Mouse (Mus musculus): ENCODE measurements around the gene Armc3.

GRCm38 (mm10) chr2:19260399-19260798 lies 61.3 kb downstream of the Armc3 start:
- TF ChIP-seq GATA1 (IDR thresholded peaks at IDR 0.05; ENCODE audit: low read length) (no peak), TAL1 (IDR thresholded peaks at IDR 0.05; ENCODE audit: low read length) (no peak)
